Mouse (Mus musculus) heart, embryonic 14.5 days (tissue): ENCODE measurements at regions not wholly inside any gene's neighbourhood (a gene's known extent, or its start where the extent isn't known, plus 50 kb on each side); places are given as distances from the start of the nearest gene placed in this dataset.

ENCODE experiments used
- ATAC-seq: fragments of 200-750 bp; cut with Nextera tagmentation; 2 replicates; pipeline ENCODE4 v1.8.0; 2017; ENCODE audit warnings: low read depth, moderate TSS enrichment; ENCODE audit not compliant: insufficient number of reproducible peaks, insufficient read depth, low FRiP score
- H3K27ac ChIP-seq, 2 experiments: fragments of 200-500 bp in 1 of 2; fragments of 300-500 bp in 1 of 2; sonication (generic) in 1 of 2; replicated peaks in 1 of 2; 2 replicates each; pipeline ENCODE4 v1.5.1; 2012 to 2014; ENCODE audit warnings: low read depth in 2 of 2, low read length in 2 of 2, control low read depth in 1 of 2, mild to moderate bottlenecking in 1 of 2, mixed read lengths in 1 of 2; ENCODE audit not compliant: control insufficient read depth in 1 of 2, insufficient read depth in 1 of 2
- H3K27me3 ChIP-seq: fragments of 300-500 bp; sonication (generic); 2 replicates; pipeline ENCODE4 v1.6.1; 2014; ENCODE audit warnings: mild to moderate bottlenecking, low read length, control low read depth; ENCODE audit not compliant: control insufficient read depth, insufficient read depth
- H3K36me3 ChIP-seq: fragments of 300-500 bp; sonication (generic); 2 replicates; pipeline ENCODE4 v1.6.1; 2014; ENCODE audit warnings: mild to moderate bottlenecking, control low read depth, low read length, mixed read lengths; ENCODE audit not compliant: control insufficient read depth, insufficient read depth
- H3K4me1 ChIP-seq, 2 experiments: fragments of 200-500 bp in 1 of 2; fragments of 300-500 bp in 1 of 2; sonication (generic) in 1 of 2; 2 replicates each; pipeline ENCODE4 v1.6.1; 2012 to 2014; ENCODE audit warnings: low read length in 2 of 2, control low read depth in 1 of 2, mixed read lengths in 1 of 2; ENCODE audit not compliant: control insufficient read depth in 2 of 2, insufficient read depth in 2 of 2
- H3K4me2 ChIP-seq: fragments of 300-500 bp; sonication (generic); 2 replicates; pipeline ENCODE4 v1.6.1; 2014; ENCODE audit warnings: mild to moderate bottlenecking, low read length
- H3K4me3 ChIP-seq, 2 experiments: fragments of 200-500 bp in 1 of 2; fragments of 300-500 bp in 1 of 2; sonication (generic) in 1 of 2; 2 replicates each; pipeline ENCODE4 v1.5.1; 2012 to 2014; ENCODE audit warnings: low read length in 2 of 2, mild to moderate bottlenecking in 2 of 2, control low read depth in 1 of 2, low read depth in 1 of 2, moderate library complexity in 1 of 2; ENCODE audit not compliant: control insufficient read depth in 1 of 2, insufficient read depth in 1 of 2
- H3K9ac ChIP-seq: fragments of 300-500 bp; sonication (generic); 2 replicates; pipeline ENCODE4 v1.6.1; 2014; ENCODE audit warnings: mild to moderate bottlenecking, low read length
- H3K9me3 ChIP-seq: fragments of 300-500 bp; sonication (generic); 2 replicates; pipeline ENCODE4 v1.6.1; 2016; ENCODE audit warnings: low read length, control low read depth; ENCODE audit not compliant: control insufficient read depth
- WGBS: fragments of 180-500 bp; shearing (Covaris S2); extraction: QIAGEN DNeasy Blood & Tissue Kit; methylation state at CpG from one replicate; pipeline ENCODE4 v1.1.7; 2014; 5-methylcytosine and 5-hydroxymethylcytosine counted together

DNA sequence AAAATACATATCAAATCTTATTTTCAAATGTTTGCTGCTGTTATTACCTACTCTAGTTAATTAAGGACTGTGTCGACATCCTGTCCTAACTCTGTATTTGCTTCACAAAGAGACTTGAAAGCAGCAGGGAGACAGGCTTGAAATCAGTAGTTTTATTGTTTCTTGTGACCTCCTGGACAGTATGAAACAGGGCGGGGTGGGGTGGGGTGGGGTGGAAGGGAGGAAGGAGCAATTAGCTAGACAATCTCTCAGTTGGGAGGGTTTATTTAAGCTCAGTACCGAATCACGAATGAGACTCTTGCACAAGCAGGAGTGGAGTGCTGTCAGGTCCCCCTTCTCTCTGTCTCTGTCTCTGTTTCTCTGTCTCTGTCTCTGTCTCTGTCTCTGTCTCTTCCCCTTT is 421.2 kb downstream of the Btg1 start:
- H3K4me3 ChIP-seq, result no peak overlapping the region
- no peaks in the 10 kb centered on the region for H3K36me3 ChIP-seq
- 70% methylated on average over 4 of the region's 4 CpGs for WGBS
- H3K27me3 ChIP-seq, result no peaks in the 10 kb centered on the region
- H3K4me2 ChIP-seq, result no peak overlapping the region
- no peak overlapping the region for H3K27ac ChIP-seq
- peaks cover 9 to 13% of the 10 kb centered on the region in 2 experiments for H3K4me1 ChIP-seq
- no peak for ATAC-seq
- H3K9me3 ChIP-seq, result no peaks in the 10 kb centered on the region
- no peak overlapping the region for H3K9ac ChIP-seq

DNA sequence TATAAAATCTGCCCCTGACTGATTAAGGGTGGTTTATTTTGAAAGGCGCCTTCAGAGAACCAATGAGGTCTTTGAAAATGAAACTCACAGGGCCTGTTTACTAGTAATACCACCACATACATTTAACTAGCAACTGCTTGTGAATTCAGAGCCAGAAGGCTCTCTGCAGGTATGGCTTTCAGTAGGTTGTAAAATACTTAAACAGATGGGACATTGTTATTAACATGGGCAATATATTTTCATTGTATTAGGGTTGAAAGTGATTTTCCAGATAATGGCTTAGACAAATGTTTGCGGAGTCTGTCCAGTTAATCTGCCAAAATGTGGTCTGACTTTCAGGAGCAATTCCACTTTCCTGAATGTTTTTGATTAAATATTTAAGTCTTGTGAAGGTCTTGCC is 430.8 kb downstream of the Btg1 start:
- H3K36me3 ChIP-seq, result no peaks in the 10 kb centered on the region
- no peaks in the 10 kb centered on the region for H3K9me3 ChIP-seq
- no peak overlapping the region for H3K27ac ChIP-seq
- no peak overlapping the region for H3K9ac ChIP-seq
- H3K4me2 ChIP-seq, result no peak overlapping the region
- no peak for ATAC-seq
- WGBS, result 90% methylated on average over 2 of the region's 2 CpGs
- H3K4me1 ChIP-seq, result no peaks in the 10 kb centered on the region
- H3K27me3 ChIP-seq, result no peaks in the 10 kb centered on the region
- H3K4me3 ChIP-seq, result no peak overlapping the region

DNA sequence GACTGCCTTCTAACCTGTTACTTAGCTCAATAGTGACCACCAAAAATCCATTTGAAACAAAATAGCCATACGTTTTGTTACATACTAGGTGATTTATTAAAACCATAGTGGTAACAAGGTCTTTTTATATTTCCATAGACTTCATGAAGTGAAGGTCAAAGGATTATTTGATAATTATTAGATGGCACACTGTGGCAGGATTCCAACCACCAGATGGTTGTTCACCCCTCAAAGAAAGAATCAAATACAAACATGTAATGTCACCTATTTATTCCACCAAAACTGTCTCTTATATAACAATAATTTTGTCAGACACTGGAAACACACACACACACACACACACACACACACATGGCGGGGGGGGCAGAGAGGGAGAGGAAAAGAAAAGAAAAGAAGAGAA is 431.2 kb downstream of the Btg1 start:
- H3K36me3 ChIP-seq, result no peaks in the 10 kb centered on the region
- no peak overlapping the region for H3K9ac ChIP-seq
- no peak for ATAC-seq
- no peak overlapping the region for H3K4me2 ChIP-seq
- H3K4me3 ChIP-seq, result no peak overlapping the region
- no peaks in the 10 kb centered on the region for H3K4me1 ChIP-seq
- H3K27ac ChIP-seq, result no peak overlapping the region
- no peaks in the 10 kb centered on the region for H3K27me3 ChIP-seq
- 63% methylated on average over 2 of the region's 2 CpGs for WGBS
- no peaks in the 10 kb centered on the region for H3K9me3 ChIP-seq

DNA sequence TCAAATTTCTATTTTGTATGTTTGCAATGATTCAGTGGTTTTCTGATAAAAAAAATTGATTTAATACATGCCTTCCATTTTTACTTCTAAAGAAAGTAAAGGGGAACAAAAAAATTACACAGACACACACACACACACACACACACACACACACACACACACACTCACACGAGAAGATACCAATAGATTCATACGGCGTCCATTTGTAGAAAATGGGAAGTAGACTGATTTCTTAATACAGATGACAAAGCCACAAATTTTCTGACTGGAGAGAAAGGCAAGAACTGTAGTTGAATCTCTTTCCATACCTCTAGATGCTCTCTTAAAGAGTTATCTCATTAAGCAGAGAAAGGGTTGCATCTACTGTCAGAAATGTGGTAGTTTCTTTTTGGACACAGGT is 424.9 kb upstream of the Dcn start:
- Histone ChIP-seq H3K27ac (no peak overlapping the region), H3K4me1 (no peaks in the 10 kb centered on the region), H3K9me3 (no peaks in the 10 kb centered on the region), H3K36me3 (no peaks in the 10 kb centered on the region), H3K4me2 (no peak overlapping the region), H3K4me3 (no peak overlapping the region), H3K9ac (no peak overlapping the region), H3K27me3 (no peaks in the 10 kb centered on the region)
- ATAC-seq, result no peak
- WGBS, result 90% methylated on average over 3 of the region's 3 CpGs

DNA sequence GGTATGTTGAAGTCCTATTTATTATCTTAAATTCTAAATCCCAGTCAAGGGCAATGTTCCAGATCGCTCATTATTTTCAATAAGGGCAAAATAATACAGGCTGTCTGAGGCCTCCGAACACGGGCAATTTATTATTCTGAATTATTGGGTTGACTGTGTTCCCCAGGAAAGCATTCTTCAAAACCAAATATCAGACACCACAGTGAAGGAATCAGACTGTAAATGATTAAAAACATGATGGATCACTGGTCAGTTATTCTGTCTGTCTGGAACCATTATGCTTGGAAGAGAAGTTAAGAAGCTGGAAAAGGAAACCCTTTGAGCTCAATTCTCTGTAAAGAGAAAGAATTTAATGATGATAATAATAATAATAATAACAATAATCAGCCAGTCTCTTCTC is 417.4 kb upstream of the Dcn start:
- H3K9me3 ChIP-seq, result no peaks in the 10 kb centered on the region
- 90% methylated on average over 3 of the region's 3 CpGs for WGBS
- H3K4me1 ChIP-seq, result no peaks in the 10 kb centered on the region

DNA sequence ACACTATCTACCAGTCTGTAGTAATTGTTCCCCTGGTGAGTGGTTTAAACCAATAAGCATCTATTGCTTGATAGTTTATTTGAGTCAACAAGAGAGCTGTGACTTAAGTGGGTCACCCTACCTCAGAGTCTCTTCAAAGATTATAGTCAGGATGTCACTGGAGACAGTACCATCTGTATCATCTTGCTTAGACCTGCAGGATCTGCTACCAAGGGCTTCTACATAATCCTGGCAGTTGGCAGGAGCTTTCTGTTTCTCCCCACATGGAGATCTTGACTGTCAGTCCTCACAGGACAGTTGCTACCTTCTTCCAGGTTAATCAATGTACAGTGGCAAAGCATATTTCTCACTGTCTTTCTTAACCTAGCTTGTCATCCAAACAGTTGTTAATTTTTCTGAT is 414.9 kb upstream of the Dcn start:
- Histone ChIP-seq H3K9me3 (no peaks in the 10 kb centered on the region), H3K27ac (no peak overlapping the region), H3K36me3 (no peaks in the 10 kb centered on the region), H3K4me3 (no peak overlapping the region), H3K9ac (no peak overlapping the region), H3K27me3 (no peaks in the 10 kb centered on the region), H3K4me2 (no peak overlapping the region), H3K4me1 (no peaks in the 10 kb centered on the region)
- no peak for ATAC-seq

More for the DNA sequence above, 417.4 kb upstream of the Dcn start:
- no peak overlapping the region for H3K4me3 ChIP-seq
- no peak for ATAC-seq
- no peak overlapping the region for H3K9ac ChIP-seq
- no peak overlapping the region for H3K4me2 ChIP-seq
- no peaks in the 10 kb centered on the region for H3K36me3 ChIP-seq
- H3K27me3 ChIP-seq, result no peaks in the 10 kb centered on the region
- H3K27ac ChIP-seq, result no peak overlapping the region

DNA sequence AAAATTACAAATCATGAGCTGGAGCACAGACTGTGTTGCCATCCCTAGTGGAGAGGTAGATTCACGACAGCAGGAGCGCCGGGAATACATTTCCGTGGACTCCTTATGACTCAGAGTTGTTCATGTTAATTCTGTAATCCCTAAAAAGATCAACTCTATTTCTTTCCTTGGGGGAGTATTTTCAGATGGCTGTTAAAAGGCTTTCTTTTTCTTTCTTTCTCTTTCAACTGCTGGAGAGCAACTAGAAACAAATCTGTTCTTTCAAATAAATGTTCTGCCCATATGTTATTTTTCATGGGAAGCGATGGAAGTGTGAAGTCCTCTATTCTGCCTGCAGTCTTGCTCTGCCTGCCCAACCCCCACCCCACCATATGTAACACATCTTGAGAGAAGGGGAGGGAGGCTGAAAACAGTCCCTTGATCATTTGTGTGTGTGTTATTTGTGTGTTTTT is 401.4 kb upstream of the Dcn start:
- Histone ChIP-seq H3K9ac (no peak overlapping the region), H3K9me3 (no peaks in the 10 kb centered on the region), H3K4me3 (no peak overlapping the region), H3K27me3 (no peaks in the 10 kb centered on the region), H3K36me3 (no peaks in the 10 kb centered on the region), H3K4me1 (no peaks in the 10 kb centered on the region), H3K4me2 (no peak overlapping the region), H3K27ac (no peak overlapping the region)
- WGBS, result 85% methylated on average over 5 of the region's 5 CpGs
- ATAC-seq, result no peak

DNA sequence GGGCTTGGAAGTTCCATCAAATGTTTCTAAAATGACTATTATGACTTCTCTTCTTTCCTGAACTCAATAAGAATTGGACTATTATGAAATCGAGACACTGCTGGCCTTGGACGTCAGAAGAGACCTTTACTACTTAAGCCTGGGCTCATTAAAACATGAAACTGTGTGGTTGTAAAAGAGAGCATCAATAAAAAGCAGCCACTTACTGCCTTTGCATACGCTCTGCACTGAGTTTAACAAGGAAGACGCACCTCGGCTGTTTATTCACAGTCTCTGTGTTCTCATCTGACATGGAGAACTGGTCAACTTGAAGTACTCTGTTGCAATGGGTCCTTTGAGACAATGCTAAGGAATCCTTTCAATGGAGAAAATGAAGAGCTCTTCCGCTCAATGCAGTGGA is 399.8 kb upstream of the Dcn start:
- no peak overlapping the region for H3K4me2 ChIP-seq
- ATAC-seq, result no peak
- H3K9ac ChIP-seq, result no peak overlapping the region
- H3K27ac ChIP-seq, result no peak overlapping the region
- H3K4me1 ChIP-seq, result no peaks in the 10 kb centered on the region
- H3K27me3 ChIP-seq, result no peaks in the 10 kb centered on the region
- no peak overlapping the region for H3K4me3 ChIP-seq
- H3K36me3 ChIP-seq, result no peaks in the 10 kb centered on the region
- WGBS, result 89% methylated on average over 6 of the region's 6 CpGs
- H3K9me3 ChIP-seq, result no peaks in the 10 kb centered on the region
